Mouse (Mus musculus) kidney, embryonic 16.5 days (tissue): ENCODE data around the gene Rsph1. TPM values are rescaled to one million over a fixed set of nuclear protein-coding genes. Genes with fewer than 3 reads are reported as not detected.

Experiments
- ATAC-seq: fragments of 200-750 bp; cut with Nextera tagmentation; 2 replicates; pipeline ENCODE4 v1.8.0; 2017; ENCODE audit warnings: moderate TSS enrichment; ENCODE audit not compliant: low FRiP score, low TSS enrichment
- H3K27ac ChIP-seq: fragments of 300-500 bp; sonication (generic); 2 replicates; pipeline ENCODE4 v1.5.1; 2014; ENCODE audit warnings: low read length
- H3K27me3 ChIP-seq: fragments of 300-500 bp; sonication (generic); 2 replicates; pipeline ENCODE4 v1.6.1; 2014; ENCODE audit warnings: low read length, control low read depth, mixed read lengths; ENCODE audit not compliant: insufficient read depth
- H3K36me3 ChIP-seq: fragments of 300-500 bp; sonication (generic); 2 replicates; pipeline ENCODE4 v1.6.1; 2014; ENCODE audit warnings: low read length, control low read depth, mixed read lengths; ENCODE audit not compliant: insufficient read depth
- H3K4me1 ChIP-seq: fragments of 300-500 bp; sonication (generic); 2 replicates; pipeline ENCODE4 v1.6.1; 2014; ENCODE audit warnings: low read length, control low read depth, mixed read lengths; ENCODE audit not compliant: insufficient read depth
- H3K4me2 ChIP-seq: fragments of 300-500 bp; sonication (generic); replicated peaks from 2 replicates; pipeline ENCODE4 v1.6.1; 2014; ENCODE audit warnings: low read depth, low read length
- H3K4me3 ChIP-seq: fragments of 300-500 bp; sonication (generic); 2 replicates; pipeline ENCODE4 v1.5.1; 2014; ENCODE audit warnings: mild to moderate bottlenecking, low read length
- H3K9ac ChIP-seq: fragments of 300-500 bp; sonication (generic); replicated peaks from 2 replicates; pipeline ENCODE4 v1.6.1; 2014; ENCODE audit warnings: low read length
- H3K9me3 ChIP-seq: fragments of 300-500 bp; sonication (generic); 2 replicates; pipeline ENCODE4 v1.6.1; 2016; ENCODE audit warnings: low read length, control low read depth
- WGBS: fragments of 180-500 bp; shearing (Covaris S2); extraction: QIAGEN DNeasy Blood & Tissue Kit; methylation state at CpG from one replicate; pipeline ENCODE4 v1.1.7; 2014; 5-methylcytosine and 5-hydroxymethylcytosine counted together
- polyA plus RNA-seq: library from polyadenylated mRNA; unstranded; fragments of >200 nt; fragmentation: Nextera tagmentation; extraction: Ambion mirVana; gene quantifications from 2 replicates; pipeline ENCODE4 v1.2.1, GENCODE M21; 2015

Rsph1 gene
- polyA plus RNA-seq, 1 experiment from 2014 or later: 2.0 TPM

- 62% methylated on average over 5 of the region's 5 CpGs for WGBS
Measured at GRCm38 (mm10) chr17:31305776-31306120, 28.6 kb upstream of the Rsph1 start.

GRCm38 (mm10) chr17:31304895-31305775 lies 28.0 kb upstream of the Rsph1 start:
- H3K27me3 ChIP-seq: no peaks in the 10 kb centered on the region
- peak; percentile 57 for ATAC-seq
- H3K36me3 ChIP-seq: no peaks in the 10 kb centered on the region
- WGBS: 44% methylated on average over 12 of the region's 12 CpGs
- no peak overlapping the region for H3K9ac ChIP-seq
- no peak overlapping the region for H3K4me3 ChIP-seq
- H3K4me1 ChIP-seq: peaks cover 6% of the 10 kb centered on the region; the same call in 1 of the 2 replicates
- H3K4me2 ChIP-seq: no peak overlapping the region
- H3K9me3 ChIP-seq: no peaks in the 10 kb centered on the region
- 0 out of 2 replicates have a peak overlapping the region, but pooled peaks have one; percentile 29 for H3K27ac ChIP-seq

More at GRCm38 (mm10) chr17:31305776-31306120, 28.6 kb upstream of the Rsph1 start:
- Histone ChIP-seq H3K27ac (no peak overlapping the region), H3K4me1 (peaks cover 6% of the 10 kb centered on the region; the same call in 1 of the 2 replicates), H3K36me3 (no peaks in the 10 kb centered on the region), H3K9me3 (no peaks in the 10 kb centered on the region), H3K4me2 (no peak overlapping the region), H3K9ac (no peak overlapping the region), H3K4me3 (no peak overlapping the region), H3K27me3 (no peaks in the 10 kb centered on the region)
- 0 out of 2 replicates have a peak, but pooled peaks have one; percentile 4 for ATAC-seq

- Histone ChIP-seq H3K27ac (no peak overlapping the region), H3K9me3 (no peaks in the 10 kb centered on the region), H3K4me3 (no peak overlapping the region), H3K4me2 (no peak overlapping the region), H3K27me3 (no peaks in the 10 kb centered on the region), H3K36me3 (no peaks in the 10 kb centered on the region), H3K4me1 (peaks cover 6% of the 10 kb centered on the region; the same call in 1 of the 2 replicates), H3K9ac (no peak overlapping the region)
- WGBS: 86% methylated on average over 4 of the region's 4 CpGs
- no peak for ATAC-seq
Measured at GRCm38 (mm10) chr17:31303401-31303800, 26.2 kb upstream of the Rsph1 start.

GRCm38 (mm10) chr17:31300736-31301135 lies 23.6 kb upstream of the Rsph1 start:
- Histone ChIP-seq H3K9ac (no peak overlapping the region), H3K4me1 (peaks cover 24% of the 10 kb centered on the region), H3K4me3 (no peak overlapping the region), H3K27me3 (no peaks in the 10 kb centered on the region; the same call in 1 of the 2 replicates), H3K9me3 (no peaks in the 10 kb centered on the region), H3K4me2 (no peak overlapping the region), H3K36me3 (no peaks in the 10 kb centered on the region), H3K27ac (no peak overlapping the region)
- no peak for ATAC-seq
- 68% methylated on average over 3 of the region's 3 CpGs for WGBS

- no peaks in the 10 kb centered on the region for H3K36me3 ChIP-seq
- H3K9ac ChIP-seq: no peak overlapping the region
- H3K27me3 ChIP-seq: peaks cover 6% of the 10 kb centered on the region
- peaks cover 28% of the 10 kb centered on the region for H3K4me1 ChIP-seq
- ATAC-seq: no peak
- no peak overlapping the region for H3K27ac ChIP-seq
- no peak overlapping the region for H3K4me3 ChIP-seq
- WGBS: 86% methylated on average over 4 of the region's 4 CpGs
- no peak overlapping the region for H3K4me2 ChIP-seq
- H3K9me3 ChIP-seq: no peaks in the 10 kb centered on the region
Measured at GRCm38 (mm10) chr17:31299981-31300380, 22.8 kb upstream of the Rsph1 start.

- peaks cover 23% of the 10 kb centered on the region for H3K4me1 ChIP-seq
- H3K9ac ChIP-seq: no peak overlapping the region
- ATAC-seq: no peak
- H3K4me2 ChIP-seq: no peak overlapping the region
- H3K27ac ChIP-seq: no peak overlapping the region
- H3K9me3 ChIP-seq: no peaks in the 10 kb centered on the region
- no peaks in the 10 kb centered on the region for H3K36me3 ChIP-seq
- WGBS: 72% methylated on average over 6 of the region's 6 CpGs
- H3K27me3 ChIP-seq: peaks cover 8% of the 10 kb centered on the region
- no peak overlapping the region for H3K4me3 ChIP-seq
Measured at GRCm38 (mm10) chr17:31298419-31299209, 21.4 kb upstream of the Rsph1 start.

GRCm38 (mm10) chr17:31297521-31297939 lies 20.3 kb upstream of the Rsph1 start:
- peak; percentile 49; the same call in 1 of the 2 replicates for ATAC-seq
- Histone ChIP-seq H3K36me3 (no peaks in the 10 kb centered on the region), H3K9ac (no peak overlapping the region)

GRCm38 (mm10) chr17:31295892-31296781 lies 19.0 kb upstream of the Rsph1 start:
- peak; percentile 81 for ATAC-seq
- H3K27ac ChIP-seq: no peak overlapping the region
- whole genome bisulfite sequencing: under 1% methylated on average over 67 of the region's 68 CpGs
- peak overlapping the region; percentile 71 for H3K9ac ChIP-seq
- H3K4me1 ChIP-seq: peaks cover 23% of the 10 kb centered on the region
- no peaks in the 10 kb centered on the region for H3K9me3 ChIP-seq
- no peaks in the 10 kb centered on the region for H3K36me3 ChIP-seq
- H3K27me3 ChIP-seq: peaks cover 8% of the 10 kb centered on the region
- H3K4me3 ChIP-seq: peak overlapping the region; percentile 63
- H3K4me2 ChIP-seq: peak overlapping the region; percentile 99

More at GRCm38 (mm10) chr17:31297521-31297939, 20.3 kb upstream of the Rsph1 start:
- Histone ChIP-seq H3K4me3 (peak overlapping the region; percentile 63; the same call in 1 of the 2 replicates), H3K9me3 (no peaks in the 10 kb centered on the region), H3K27ac (0 out of 2 replicates have a peak overlapping the region, but pooled peaks have one; percentile 43), H3K4me2 (peak overlapping the region; percentile 99), H3K27me3 (peaks cover 8% of the 10 kb centered on the region), H3K4me1 (peaks cover 23% of the 10 kb centered on the region)
- 10% methylated on average over 7 of the region's 7 CpGs for WGBS
